Mouse (Mus musculus) limb, embryonic 14.5 days (tissue): ENCODE data around the gene Celf2. TPM values are rescaled to one million over a fixed set of nuclear protein-coding genes. Genes with fewer than 3 reads are reported as not detected.

Source experiments
- ATAC-seq: fragments of 200-750 bp; cut with Nextera tagmentation; 2 replicates; pipeline ENCODE4 v1.8.0; 2017; ENCODE audit warnings: low read depth, moderate number of reproducible peaks, moderate TSS enrichment; ENCODE audit not compliant: low FRiP score
- DNase-seq: peaks from one replicate; pipeline ENCODE4 v3.0.0-alpha.2; 2015; ENCODE audit warnings: low spot score
- H3K27ac ChIP-seq: fragments of 300-500 bp; sonication (generic); replicated peaks from 2 replicates; pipeline ENCODE4 v1.5.1; 2014; ENCODE audit warnings: low read depth, mild to moderate bottlenecking, low read length, moderate library complexity, mixed read lengths
- H3K27me3 ChIP-seq: fragments of 300-500 bp; sonication (generic); 2 replicates; pipeline ENCODE4 v1.6.1; 2014; ENCODE audit warnings: low read length, mixed read lengths; ENCODE audit not compliant: control insufficient read depth, insufficient read depth
- H3K36me3 ChIP-seq: fragments of 300-500 bp; sonication (generic); 2 replicates; pipeline ENCODE4 v1.6.1; 2014; ENCODE audit warnings: mild to moderate bottlenecking, low read length, moderate library complexity, mixed read lengths; ENCODE audit not compliant: control insufficient read depth, insufficient read depth
- H3K4me1 ChIP-seq: fragments of 300-500 bp; sonication (generic); 2 replicates; pipeline ENCODE4 v1.6.1; 2014; ENCODE audit warnings: antibody characterized with exemption, low read length, mixed read lengths; ENCODE audit not compliant: control insufficient read depth, insufficient read depth
- H3K4me2 ChIP-seq: fragments of 300-500 bp; sonication (generic); replicated peaks from 2 replicates; pipeline ENCODE4 v1.6.1; 2014; ENCODE audit warnings: low read depth, mild to moderate bottlenecking, low read length, moderate library complexity; ENCODE audit not compliant: severe bottlenecking
- H3K4me3 ChIP-seq: fragments of 300-500 bp; sonication (generic); replicated peaks from 2 replicates; pipeline ENCODE4 v1.5.1; 2014; ENCODE audit warnings: low read length
- H3K9ac ChIP-seq: fragments of 300-500 bp; sonication (generic); 2 replicates; pipeline ENCODE4 v1.6.1; 2014; ENCODE audit warnings: mild to moderate bottlenecking, low read depth, low read length, moderate library complexity; ENCODE audit not compliant: severe bottlenecking
- H3K9me3 ChIP-seq: fragments of 300-500 bp; sonication (generic); 2 replicates; pipeline ENCODE4 v1.6.1; 2016; ENCODE audit warnings: low read length; ENCODE audit not compliant: control insufficient read depth
- POLR2A ChIP-seq: fragments of 200-500 bp; IDR thresholded peaks from 2 replicates; pipeline ENCODE4 v1.8.0; 2012; ENCODE audit warnings: inconsistent platforms, mild to moderate bottlenecking, moderate library complexity, borderline replicate concordance; ENCODE audit not compliant: insufficient read depth, insufficient read length; ENCODE audit errors: extremely low read depth
- WGBS: fragments of 180-500 bp; shearing (Covaris S2); extraction: QIAGEN DNeasy Blood & Tissue Kit; methylation state at CpG from one replicate; pipeline ENCODE4 v1.1.7; 2014; 5-methylcytosine and 5-hydroxymethylcytosine counted together
- polyA plus RNA-seq, 2 experiments: library from polyadenylated mRNA; depleted of rRNA in 1 of 2; stranded (reverse) in 1 of 2; unstranded in 1 of 2; fragments of >200 nt; fragmentation: Nextera tagmentation in 1 of 2; extraction: Ambion mirVana in 1 of 2; gene quantifications; 2 replicates each; pipeline versions ENCODE4 v1.2.1 to v1.2.3; 2012 to 2014

Gene Celf2
- polyA plus RNA-seq, 2 experiments, result 55.3 to 75.1 TPM

GRCm38 (mm10) chr2:6532341-6532740, 977.0 kb downstream of the Celf2 start:
- no peaks in the 10 kb centered on the region for H3K9me3 ChIP-seq

DNA sequence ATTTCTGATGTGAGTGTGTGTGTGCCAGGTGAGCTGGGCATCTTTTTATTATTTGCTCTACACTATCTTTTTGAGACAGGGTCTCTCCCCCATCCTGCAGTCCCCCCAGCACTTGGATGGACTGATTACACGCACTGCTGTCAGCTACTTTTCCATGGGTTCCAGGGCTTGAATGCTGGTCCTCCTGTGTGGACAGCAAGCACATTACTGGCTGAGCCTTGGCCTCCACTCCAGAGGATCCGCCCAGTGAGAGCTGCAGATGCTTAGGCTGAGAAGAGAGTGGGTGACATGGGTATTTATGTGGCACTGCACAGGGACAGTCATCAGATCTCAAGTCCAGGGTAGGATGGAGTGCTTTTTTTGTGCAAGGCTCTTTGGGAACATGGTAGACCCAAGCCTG, 981.3 kb downstream of the Celf2 start:
- WGBS, result 96% methylated on average over 2 of the region's 2 CpGs
- no peak for DNase-seq
- ATAC-seq, result no peak
- no peaks in the 10 kb centered on the region for H3K9me3 ChIP-seq
- no peaks in the 10 kb centered on the region for H3K36me3 ChIP-seq
- no peak for TF ChIP-seq POLR2A
- no peak overlapping the region for H3K9ac ChIP-seq
- H3K4me3 ChIP-seq, result no peak overlapping the region
- no peaks in the 10 kb centered on the region; the same call in 1 of the 2 replicates for H3K4me1 ChIP-seq
- no peak overlapping the region for H3K4me2 ChIP-seq
- no peak overlapping the region for H3K27ac ChIP-seq
- no peaks in the 10 kb centered on the region for H3K27me3 ChIP-seq

More at GRCm38 (mm10) chr2:6532341-6532740, 977.0 kb downstream of the Celf2 start:
- Histone ChIP-seq H3K4me3 (no peak overlapping the region), H3K4me2 (no peak overlapping the region), H3K4me1 (no peaks in the 10 kb centered on the region), H3K36me3 (no peaks in the 10 kb centered on the region), H3K27ac (no peak overlapping the region), H3K27me3 (no peaks in the 10 kb centered on the region), H3K9ac (no peak overlapping the region)
- ATAC-seq (no peak), DNase-seq (no peak)
- no peak for TF ChIP-seq POLR2A
- WGBS, result 80% methylated on average over 4 of the region's 4 CpGs

DNA sequence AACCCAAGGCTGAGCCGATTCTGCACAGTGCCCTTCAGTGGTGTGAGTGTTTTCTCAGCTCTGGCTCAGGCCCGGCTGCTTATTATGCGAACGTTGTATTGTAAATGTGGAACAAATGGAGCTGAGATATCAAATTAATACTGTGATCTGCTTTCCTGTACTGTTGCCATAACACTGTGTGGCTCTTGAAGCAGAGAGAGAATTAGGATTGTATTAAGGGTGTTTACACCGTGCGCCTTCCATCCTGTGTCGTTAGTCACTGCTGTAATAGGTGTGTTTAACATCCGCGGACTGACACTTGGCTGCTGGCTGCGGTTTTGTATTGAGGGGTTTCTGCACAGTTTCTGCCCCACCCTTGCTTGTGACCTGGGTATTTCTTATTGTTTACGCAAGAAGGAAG, 982.5 kb downstream of the Celf2 start:
- DNase-seq (no peak), ATAC-seq (no peak)
- Histone ChIP-seq H3K27me3 (no peaks in the 10 kb centered on the region), H3K4me2 (no peak overlapping the region), H3K36me3 (no peaks in the 10 kb centered on the region), H3K4me3 (no peak overlapping the region), H3K4me1 (no peaks in the 10 kb centered on the region; the same call in 1 of the 2 replicates), H3K9me3 (no peaks in the 10 kb centered on the region), H3K9ac (no peak overlapping the region), H3K27ac (no peak overlapping the region)
- no peak for TF ChIP-seq POLR2A
- 78% methylated on average over 11 of the region's 11 CpGs for WGBS

DNA sequence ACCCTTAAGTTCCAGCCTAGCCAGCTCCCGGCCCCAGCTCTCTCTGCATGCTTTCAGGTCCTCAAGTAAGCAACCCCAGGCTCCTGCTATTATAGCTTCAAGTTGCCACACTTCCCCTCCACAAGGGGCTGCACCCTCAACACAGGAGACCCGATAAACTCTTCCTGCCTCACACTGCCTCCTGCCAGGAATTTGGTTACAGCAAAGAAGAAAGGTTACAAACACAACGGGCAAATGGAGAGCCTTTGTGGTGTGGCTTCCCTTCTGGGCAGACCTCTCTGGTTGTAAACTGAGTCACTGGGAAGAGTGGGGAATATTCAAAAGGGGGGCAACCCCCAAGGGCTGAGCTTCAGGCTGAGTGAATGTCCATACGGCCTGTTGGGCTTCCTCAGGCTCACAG, 983.1 kb downstream of the Celf2 start:
- no peak overlapping the region for H3K9ac ChIP-seq
- no peaks in the 10 kb centered on the region for H3K9me3 ChIP-seq
- DNase-seq, result no peak
- no peaks in the 10 kb centered on the region for H3K27me3 ChIP-seq
- ATAC-seq, result no peak
- H3K36me3 ChIP-seq, result no peaks in the 10 kb centered on the region
- H3K27ac ChIP-seq, result no peak overlapping the region
- no peak overlapping the region for H3K4me2 ChIP-seq
- no peak for TF ChIP-seq POLR2A
- no peak overlapping the region for H3K4me3 ChIP-seq
- H3K4me1 ChIP-seq, result no peaks in the 10 kb centered on the region; the same call in 1 of the 2 replicates
- 45% methylated on average over 4 of the region's 4 CpGs for WGBS

DNA sequence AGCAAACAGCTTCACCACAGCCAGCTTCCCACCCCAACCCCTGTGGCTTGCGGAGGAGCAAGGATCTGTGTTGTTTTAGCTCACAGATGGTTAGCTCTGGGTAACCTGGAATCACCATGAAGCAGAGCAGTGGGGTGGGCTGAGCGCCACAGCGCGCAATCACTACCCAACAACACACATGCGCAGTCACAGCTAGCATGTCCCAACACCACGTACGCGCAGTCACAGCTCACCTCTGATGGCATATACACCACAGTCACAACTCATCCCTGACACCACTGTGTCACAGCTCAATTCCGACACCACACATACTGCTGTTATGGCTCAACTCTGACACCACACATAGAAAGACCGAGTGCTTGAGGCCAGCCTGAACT, 985.5 kb downstream of the Celf2 start:
- no peak overlapping the region for H3K27ac ChIP-seq
- no peak overlapping the region for H3K4me2 ChIP-seq
- ATAC-seq (no peak), DNase-seq (no peak)
- H3K36me3 ChIP-seq, result no peaks in the 10 kb centered on the region
- H3K9ac ChIP-seq, result no peak overlapping the region
- no peak for TF ChIP-seq POLR2A
- H3K4me1 ChIP-seq, result no peaks in the 10 kb centered on the region; the same call in 1 of the 2 replicates
- no peaks in the 10 kb centered on the region for H3K9me3 ChIP-seq
- 93% methylated on average over 10 of the region's 10 CpGs for WGBS
- H3K27me3 ChIP-seq, result no peaks in the 10 kb centered on the region
- H3K4me3 ChIP-seq, result no peak overlapping the region

GRCm38 (mm10) chr2:6523261-6523923, 986.0 kb downstream of the Celf2 start:
- WGBS, result 72% methylated on average over 16 of the region's 16 CpGs
- no peaks in the 10 kb centered on the region for H3K9me3 ChIP-seq
- no peak for TF ChIP-seq POLR2A
- H3K27ac ChIP-seq, result no peak overlapping the region
- H3K36me3 ChIP-seq, result no peaks in the 10 kb centered on the region
- H3K4me2 ChIP-seq, result no peak overlapping the region
- no peaks in the 10 kb centered on the region for H3K27me3 ChIP-seq
- no peak overlapping the region for H3K9ac ChIP-seq
- no peak overlapping the region for H3K4me3 ChIP-seq
- ATAC-seq (no peak), DNase-seq (no peak)
- H3K4me1 ChIP-seq, result no peaks in the 10 kb centered on the region; the same call in 1 of the 2 replicates
